Mouse (Mus musculus): Measurements from ENCODE around the gene Ltbp1.

- TF ChIP-seq TBP (conservative IDR thresholded peaks at IDR 0.05; ENCODE audit: low read depth, low read length) (no peak), CTCF (conservative IDR thresholded peaks at IDR 0.05 in 1 of 2, IDR thresholded peaks at IDR 0.05 in 1 of 2; ENCODE audit: low read depth in 2 of 2, low read length in 2 of 2) (no peak), POLR2A (IDR thresholded peaks at IDR 0.05; ENCODE audit: low read depth, low read length) (no peak), E2F4 (IDR thresholded peaks at IDR 0.05; ENCODE audit: insufficient replicate concordance, low read depth, low read length) (no peak), MAX (IDR thresholded peaks at IDR 0.05; ENCODE audit: low read length) (no peak), NELFE (IDR thresholded peaks at IDR 0.05; ENCODE audit: low read depth, low read length) (no peak), MYC (IDR thresholded peaks at IDR 0.05; ENCODE audit: low read depth, low read length) (no peak), ZMIZ1 (IDR thresholded peaks at IDR 0.05; ENCODE audit: low read depth, low read length) (no peak), ZNF384 (IDR thresholded peaks at IDR 0.05; ENCODE audit: low read depth, low read length) (no peak), BHLHE40 (IDR thresholded peaks at IDR 0.05; ENCODE audit: low read depth, low read length) (peak; percentile 82), ZKSCAN1 (IDR thresholded peaks at IDR 0.05; ENCODE audit: borderline replicate concordance, low read depth, low read length) (no peak), EP300 (IDR thresholded peaks at IDR 0.05; ENCODE audit: low read length) (peak; percentile 77), SMC3 (IDR thresholded peaks at IDR 0.05; ENCODE audit: low read depth, low read length) (no peak)
These were observed 326.9 kb downstream of the Ltbp1 start for GRCm38 (mm10) chr17:75332289-75332688.

Data from CH12.LX (cell line).